Mouse (Mus musculus) megakaryocyte, embryonic 14.5 days (primary cell): ENCODE results near the gene Mettl9.

ENCODE experiments used
- FLI1 ChIP-seq: IDR thresholded peaks from 2 replicates; pipeline ENCODE4 v1.6.1; 2012; ENCODE audit warnings: low read length, inconsistent platforms, mixed read lengths
- GATA1 ChIP-seq: IDR thresholded peaks from 3 replicates; pipeline ENCODE4 v1.6.1; 2012; ENCODE audit warnings: mixed read lengths, low read length, inconsistent platforms, borderline replicate concordance

DNA sequence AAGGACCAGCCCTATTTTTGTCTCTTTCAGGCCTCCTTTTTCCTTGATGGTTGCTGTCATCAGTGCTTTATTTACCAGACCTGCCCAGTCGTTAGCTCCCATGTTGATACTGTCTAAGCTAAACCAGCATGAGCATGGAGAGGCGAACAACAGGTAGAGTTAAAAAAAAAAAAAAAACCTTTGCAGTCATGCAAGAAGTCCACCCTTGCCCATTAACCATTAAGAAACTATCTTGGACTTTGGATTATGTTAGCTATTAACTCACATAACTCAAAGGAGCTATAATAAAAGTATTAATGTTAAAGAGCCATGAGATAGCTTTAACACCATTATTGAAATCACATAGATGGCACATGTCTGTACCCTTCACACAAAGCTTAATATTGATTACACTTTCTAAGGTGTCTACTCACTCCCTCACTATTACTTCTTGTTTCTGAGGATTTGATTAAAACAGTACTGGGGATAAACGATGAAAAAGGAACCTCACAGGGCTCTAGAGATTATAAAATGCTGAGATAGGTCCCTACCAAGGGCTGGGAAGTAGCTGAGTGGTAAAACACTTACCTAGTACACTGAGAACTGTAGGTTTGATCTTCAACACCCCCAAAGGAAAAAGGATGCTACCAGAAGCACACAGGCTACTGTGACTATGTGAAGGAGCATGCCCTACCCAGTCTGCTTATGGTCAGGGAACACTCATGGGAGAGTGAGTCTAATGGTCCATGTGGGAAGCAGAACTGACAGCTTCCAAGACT lies 34.0 kb upstream of the Mettl9 start:
- TF ChIP-seq GATA1 (no peak), FLI1 (no peak)
